Mouse (Mus musculus): ENCODE data around the gene Kcnj3. TPM values are rescaled to one million over a fixed set of nuclear protein-coding genes. Genes with fewer than 3 reads are reported as not detected.
A peak's percentile ranks its signal among the peaks of the same experiment; 100 is the strongest.
"Not testable (repeated sequence)": the region's sequence is repeated elsewhere in the genome, so short reads cannot be mapped to it uniquely, and the experiment has no call there.

Gene Kcnj3
- polyA plus RNA-seq, 1 experiment = not detected

DNA sequence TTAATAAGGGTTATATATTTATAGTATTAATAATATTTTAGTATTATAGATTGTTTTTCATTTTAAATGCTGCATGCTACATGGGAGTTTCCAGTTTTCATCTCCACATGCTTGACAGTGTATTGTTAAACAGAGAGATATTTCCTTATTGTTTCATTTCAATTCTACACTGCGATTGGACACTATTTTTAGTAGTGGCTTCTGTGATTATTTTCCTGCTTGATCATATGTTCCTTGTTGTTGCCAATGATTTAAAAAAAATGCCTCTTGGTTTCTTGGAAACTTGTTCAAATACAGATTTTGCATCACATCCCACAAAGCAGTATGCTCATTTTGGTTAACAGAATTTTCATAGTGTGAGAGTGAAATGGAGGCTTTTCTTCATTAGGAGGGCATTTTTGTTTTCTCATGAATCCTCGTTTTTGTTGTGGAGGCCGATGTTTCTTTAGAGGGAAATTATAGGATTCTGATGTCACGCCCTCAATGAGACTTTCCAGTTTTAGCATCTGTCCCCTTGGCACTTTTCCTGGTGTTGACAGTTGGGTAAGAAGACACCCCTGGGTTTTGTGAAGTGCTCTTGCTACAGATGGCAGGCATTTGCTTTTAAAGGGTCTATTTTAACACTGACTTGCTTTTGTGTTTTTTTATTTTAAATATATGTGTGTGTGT is 44.3 kb downstream of the Kcnj3 start:
- Histone ChIP-seq H3K79me3 (ENCODE audit: low read depth) (no peaks in the 10 kb centered on the region), H3K36me3 (ENCODE audit: control insufficient read depth, insufficient read depth) (no peaks in the 10 kb centered on the region), H3ac (ENCODE audit: control insufficient read depth, insufficient read length, low read depth) (no peak overlapping the region), H3K79me2 (ENCODE audit: control insufficient read depth, insufficient read depth) (no peaks in the 10 kb centered on the region), H3K4me3 (ENCODE audit: insufficient read depth, poor library complexity, severe bottlenecking) (no peak overlapping the region), H3K27me3 (ENCODE audit: control insufficient read depth, insufficient read depth, insufficient read length) (no peaks in the 10 kb centered on the region)
- TF ChIP-seq CTCF (IDR thresholded peaks at IDR 0.05; ENCODE audit: control insufficient read depth, insufficient read depth, insufficient read length) = no peak
- no peak for TF ChIP-seq USF1 (IDR thresholded peaks at IDR 0.05; ENCODE audit: low read depth)

DNA sequence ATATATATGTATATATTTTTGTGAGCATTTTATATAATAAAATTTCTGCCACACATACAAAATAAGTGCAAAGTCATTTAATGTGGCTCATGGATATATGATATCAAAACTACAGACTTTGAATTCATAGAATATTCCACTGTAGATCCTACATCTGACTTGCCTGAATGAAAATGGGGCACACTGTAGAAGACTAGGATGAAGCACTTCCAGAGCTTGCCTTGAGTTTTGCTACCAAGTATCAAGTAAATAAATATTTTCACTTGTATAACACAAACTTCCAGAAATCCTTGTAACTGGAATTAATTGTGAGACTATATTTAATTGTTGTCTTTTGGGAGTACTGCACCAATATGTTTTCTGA is 44.8 kb downstream of the Kcnj3 start:
- Histone ChIP-seq H3K36me3 (ENCODE audit: control insufficient read depth, insufficient read depth) (no peaks in the 10 kb centered on the region), H3ac (ENCODE audit: control insufficient read depth, insufficient read length, low read depth) (no peak overlapping the region), H3K79me2 (ENCODE audit: control insufficient read depth, insufficient read depth) (no peaks in the 10 kb centered on the region), H3K4me3 (ENCODE audit: insufficient read depth, poor library complexity, severe bottlenecking) (no peak overlapping the region), H3K27me3 (ENCODE audit: control insufficient read depth, insufficient read depth, insufficient read length) (no peaks in the 10 kb centered on the region), H3K79me3 (ENCODE audit: low read depth) (no peaks in the 10 kb centered on the region)
- TF ChIP-seq MYOD1 (IDR thresholded peaks at IDR 0.05; ENCODE audit: control insufficient read depth, insufficient read length, low read depth) (no peak), MAX (IDR thresholded peaks at IDR 0.05) (no peak), CTCF (IDR thresholded peaks at IDR 0.05; ENCODE audit: control insufficient read depth, insufficient read depth, insufficient read length) (no peak), CEBPB (IDR thresholded peaks at IDR 0.05; ENCODE audit: low read depth) (no peak), FOSL1 (IDR thresholded peaks at IDR 0.05; ENCODE audit: insufficient read depth, low read length, poor library complexity, severe bottlenecking) (no peak), USF1 (IDR thresholded peaks at IDR 0.05; ENCODE audit: low read depth) (no peak), MYOG (IDR thresholded peaks at IDR 0.05; ENCODE audit: control insufficient read depth, extremely low read depth, insufficient read length) (no peak)

DNA sequence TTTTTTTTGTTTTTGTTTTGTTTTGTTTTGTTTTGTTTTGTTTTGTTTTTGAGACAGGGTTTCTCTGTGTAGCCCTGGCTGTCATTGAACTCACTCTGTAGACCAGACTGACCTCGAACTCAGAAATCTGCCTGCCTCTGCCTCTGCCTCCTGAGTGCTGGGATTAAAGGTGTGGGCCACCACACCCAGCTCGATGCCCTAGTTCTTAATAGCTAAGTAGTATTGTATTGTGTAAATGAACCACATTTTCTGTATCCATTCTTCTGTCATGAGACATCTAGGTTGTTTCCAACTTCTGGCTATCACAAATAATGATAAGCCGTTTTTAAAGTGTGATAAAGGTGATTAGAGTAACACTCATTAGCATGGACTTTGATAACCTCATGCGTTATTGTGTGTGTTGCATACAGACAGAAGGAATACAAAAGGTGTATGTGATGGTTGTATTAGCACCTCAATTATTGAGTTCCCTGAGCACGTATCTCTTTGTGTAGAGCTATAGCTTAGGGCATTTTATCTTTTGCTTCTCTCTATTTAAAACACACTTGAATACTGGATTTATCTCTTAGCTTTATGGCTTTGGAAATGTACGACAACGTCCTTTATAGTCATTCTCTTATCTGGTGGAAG is 49.8 kb downstream of the Kcnj3 start:
- H3ac ChIP-seq (ENCODE audit: control insufficient read depth, insufficient read length, low read depth); H3K4me3 ChIP-seq (ENCODE audit: insufficient read depth, poor library complexity, severe bottlenecking); H3K36me3 ChIP-seq (ENCODE audit: control insufficient read depth, insufficient read depth); H3K79me3 ChIP-seq (ENCODE audit: low read depth); H3K27me3 ChIP-seq (ENCODE audit: control insufficient read depth, insufficient read depth, insufficient read length); H3K79me2 ChIP-seq (ENCODE audit: control insufficient read depth, insufficient read depth): not testable (repeated sequence)

DNA sequence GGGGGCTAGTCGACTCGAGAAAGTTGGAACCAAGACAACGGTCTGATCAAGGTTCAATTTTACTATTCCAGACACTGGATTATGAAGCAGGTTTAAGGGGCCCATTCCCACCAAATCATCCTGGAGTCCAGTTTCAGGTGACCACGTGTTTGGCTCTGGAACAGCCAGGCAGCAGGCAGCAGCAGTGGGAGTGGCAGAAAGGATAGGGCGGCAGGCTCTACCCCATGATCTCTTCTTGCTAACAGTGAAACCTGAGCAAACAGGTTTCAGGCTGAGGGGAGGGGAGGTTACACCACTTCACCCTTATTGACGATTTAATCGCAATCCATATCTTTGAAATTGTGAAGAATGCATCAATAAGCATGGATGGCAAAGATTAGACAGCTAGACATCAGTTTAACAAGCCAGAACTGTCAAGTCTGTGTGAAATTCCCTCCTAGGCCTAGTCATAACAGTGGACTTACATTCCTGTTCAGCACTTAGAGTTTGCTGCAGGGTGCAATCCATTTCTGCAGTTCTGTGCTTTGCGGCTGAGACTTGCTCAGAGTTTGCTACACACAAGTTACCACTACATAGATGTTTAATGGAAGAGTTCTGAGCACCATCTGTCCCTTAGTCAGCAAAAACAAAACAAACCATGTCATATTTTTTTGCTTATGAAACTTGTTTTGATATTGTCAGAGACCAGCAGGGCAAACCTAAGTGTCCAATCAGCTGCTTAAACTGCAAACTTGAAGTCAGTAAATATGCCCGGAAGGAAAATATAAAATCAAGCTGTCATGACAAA is 67.8 kb downstream of the Kcnj3 start:
- H3K79me2 ChIP-seq (ENCODE audit: control insufficient read depth, insufficient read depth) = no peaks in the 10 kb centered on the region
- no peak overlapping the region for H3K4me3 ChIP-seq (ENCODE audit: insufficient read depth, poor library complexity, severe bottlenecking)
- no peak for TF ChIP-seq MAX (IDR thresholded peaks at IDR 0.05)
- TF ChIP-seq MYOD1 (IDR thresholded peaks at IDR 0.05; ENCODE audit: control insufficient read depth, insufficient read length, low read depth) = no peak
- no peak for TF ChIP-seq MYOG (IDR thresholded peaks at IDR 0.05; ENCODE audit: control insufficient read depth, extremely low read depth, insufficient read length)
- no peak for TF ChIP-seq CTCF (IDR thresholded peaks at IDR 0.05; ENCODE audit: control insufficient read depth, insufficient read depth, insufficient read length)
- TF ChIP-seq USF1 (IDR thresholded peaks at IDR 0.05; ENCODE audit: low read depth) = no peak
- no peak for TF ChIP-seq FOSL1 (IDR thresholded peaks at IDR 0.05; ENCODE audit: insufficient read depth, low read length, poor library complexity, severe bottlenecking)
- TF ChIP-seq CEBPB (IDR thresholded peaks at IDR 0.05; ENCODE audit: low read depth) = no peak
- H3ac ChIP-seq (ENCODE audit: control insufficient read depth, insufficient read length, low read depth) = no peak overlapping the region
- no peaks in the 10 kb centered on the region for H3K36me3 ChIP-seq (ENCODE audit: control insufficient read depth, insufficient read depth)
- no peaks in the 10 kb centered on the region for H3K27me3 ChIP-seq (ENCODE audit: control insufficient read depth, insufficient read depth, insufficient read length)
- H3K79me3 ChIP-seq (ENCODE audit: low read depth) = no peaks in the 10 kb centered on the region

DNA sequence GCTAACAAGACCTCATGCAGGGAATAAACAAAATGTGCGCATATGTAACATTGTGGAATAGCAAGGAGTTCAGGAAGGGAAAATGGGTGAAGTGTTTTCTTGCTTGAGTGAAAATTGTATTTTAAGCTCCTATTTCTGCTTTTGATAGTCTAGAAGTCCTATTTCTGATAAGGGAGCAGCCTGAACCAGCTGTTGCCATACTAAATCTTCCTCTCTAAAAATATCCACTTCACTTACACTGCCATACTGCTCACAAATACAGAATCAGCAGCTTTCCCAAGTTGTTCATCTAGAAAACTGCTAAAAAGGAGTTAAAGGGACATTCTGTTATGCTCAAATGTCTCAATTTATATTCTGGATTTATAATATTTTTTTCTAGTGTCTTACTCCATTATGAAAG is 69.9 kb downstream of the Kcnj3 start:
- Histone ChIP-seq H3K36me3 (ENCODE audit: control insufficient read depth, insufficient read depth) (no peaks in the 10 kb centered on the region), H3K4me3 (ENCODE audit: insufficient read depth, poor library complexity, severe bottlenecking) (no peak overlapping the region), H3K79me3 (ENCODE audit: low read depth) (no peaks in the 10 kb centered on the region), H3ac (ENCODE audit: control insufficient read depth, insufficient read length, low read depth) (no peak overlapping the region), H3K27me3 (ENCODE audit: control insufficient read depth, insufficient read depth, insufficient read length) (no peaks in the 10 kb centered on the region), H3K79me2 (ENCODE audit: control insufficient read depth, insufficient read depth) (no peaks in the 10 kb centered on the region)
- TF ChIP-seq FOSL1 (IDR thresholded peaks at IDR 0.05; ENCODE audit: insufficient read depth, low read length, poor library complexity, severe bottlenecking) = no peak
- no peak for TF ChIP-seq MYOG (IDR thresholded peaks at IDR 0.05; ENCODE audit: control insufficient read depth, extremely low read depth, insufficient read length)
- no peak for TF ChIP-seq USF1 (IDR thresholded peaks at IDR 0.05; ENCODE audit: low read depth)
- no peak for TF ChIP-seq CEBPB (IDR thresholded peaks at IDR 0.05; ENCODE audit: low read depth)
- TF ChIP-seq MAX (IDR thresholded peaks at IDR 0.05) = no peak
- TF ChIP-seq MYOD1 (IDR thresholded peaks at IDR 0.05; ENCODE audit: control insufficient read depth, insufficient read length, low read depth) = no peak
- no peak for TF ChIP-seq CTCF (IDR thresholded peaks at IDR 0.05; ENCODE audit: control insufficient read depth, insufficient read depth, insufficient read length)

DNA sequence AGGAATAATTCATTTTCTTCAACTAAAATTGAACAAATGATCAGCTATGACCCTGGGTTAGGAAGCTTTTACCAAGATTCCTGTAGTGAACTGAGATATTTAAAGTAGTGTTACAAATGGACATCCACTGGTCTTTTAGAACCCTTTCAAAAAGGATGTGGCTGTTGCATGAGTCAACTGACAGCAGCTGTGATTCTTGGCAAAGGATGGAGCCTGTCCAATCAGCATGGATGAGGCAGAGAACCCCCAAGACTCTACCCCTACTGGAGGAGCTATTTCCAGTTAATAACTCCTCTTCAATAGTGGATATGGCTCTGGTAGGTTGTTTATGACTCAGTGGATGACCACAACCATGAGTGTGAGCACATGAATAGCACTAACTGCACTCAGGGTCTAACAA is 81.5 kb downstream of the Kcnj3 start:
- TF ChIP-seq MAX (IDR thresholded peaks at IDR 0.05) (peak; percentile 29), MYOD1 (IDR thresholded peaks at IDR 0.05; ENCODE audit: control insufficient read depth, insufficient read length, low read depth) (peak; percentile 89), CTCF (IDR thresholded peaks at IDR 0.05; ENCODE audit: control insufficient read depth, insufficient read depth, insufficient read length) (no peak)
- no peak overlapping the region for H3K4me3 ChIP-seq (ENCODE audit: insufficient read depth, poor library complexity, severe bottlenecking)
- H3K79me2 ChIP-seq (ENCODE audit: control insufficient read depth, insufficient read depth) = no peaks in the 10 kb centered on the region
- no peaks in the 10 kb centered on the region for H3K27me3 ChIP-seq (ENCODE audit: control insufficient read depth, insufficient read depth, insufficient read length)
- H3K36me3 ChIP-seq (ENCODE audit: control insufficient read depth, insufficient read depth) = no peaks in the 10 kb centered on the region
- no peak overlapping the region for H3ac ChIP-seq (ENCODE audit: control insufficient read depth, insufficient read length, low read depth)
- H3K79me3 ChIP-seq (ENCODE audit: low read depth) = no peaks in the 10 kb centered on the region

All from C2C12 (cell line).